Mouse (Mus musculus) erythroid progenitor cell, adult 5-6 weeks (primary cell): ENCODE results near the gene Ets1. TPM values are rescaled to one million over a fixed set of nuclear protein-coding genes. Genes with fewer than 3 reads are reported as not detected.

Source experiments
- ATAC-seq: replicated peaks from 2 replicates; pipeline ENCODE4 v1.8.0; 2016; ENCODE audit warnings: moderate number of reproducible peaks, mild to moderate bottlenecking, moderate TSS enrichment, inconsistent platforms; ENCODE audit not compliant: poor library complexity, low FRiP score, severe bottlenecking
- total RNA-seq, 2 experiments: library from RNA; stranded (forward) in 1 of 2; stranded (reverse) in 1 of 2; fragments of 150-400 nt in 1 of 2; fragments of 186-747, 209-891 nt in 1 of 2; gene quantifications; 2 replicates each; pipeline versions ENCODE4 v1.2.3 to v1.2.4; 2015 to 2017; ENCODE audit warnings: low replicate concordance in 2 of 2

Gene Ets1
- total RNA-seq, 2 experiments from 2014 or later = 22.3 to 23.1 TPM

- 0 out of 2 replicates have a peak, but pooled peaks have one; percentile 10 for ATAC-seq
Observed at GRCm38 (mm10) chr9:32705827-32706478, 69.9 kb downstream of the Ets1 start.

DNA sequence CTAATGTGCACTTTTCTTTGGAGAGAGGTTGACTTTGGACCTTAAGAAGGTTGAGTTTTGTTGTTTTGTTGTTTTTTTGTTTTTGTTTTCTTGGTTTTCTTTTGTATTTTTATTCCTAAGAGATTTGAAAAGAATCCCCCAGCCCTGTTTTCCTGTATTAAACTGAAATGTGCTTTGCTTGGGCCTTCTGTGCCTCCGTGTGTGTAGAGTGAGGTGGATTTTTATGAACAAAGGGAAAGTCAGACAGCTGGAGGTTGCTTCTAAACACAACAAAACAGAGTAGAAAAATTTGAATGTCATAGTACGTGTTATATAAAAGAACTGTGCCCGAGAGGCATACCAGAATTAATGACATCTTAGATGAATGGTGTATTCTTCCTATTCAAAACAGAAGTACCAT is 71.4 kb downstream of the Ets1 start:
- ATAC-seq = no peak

DNA sequence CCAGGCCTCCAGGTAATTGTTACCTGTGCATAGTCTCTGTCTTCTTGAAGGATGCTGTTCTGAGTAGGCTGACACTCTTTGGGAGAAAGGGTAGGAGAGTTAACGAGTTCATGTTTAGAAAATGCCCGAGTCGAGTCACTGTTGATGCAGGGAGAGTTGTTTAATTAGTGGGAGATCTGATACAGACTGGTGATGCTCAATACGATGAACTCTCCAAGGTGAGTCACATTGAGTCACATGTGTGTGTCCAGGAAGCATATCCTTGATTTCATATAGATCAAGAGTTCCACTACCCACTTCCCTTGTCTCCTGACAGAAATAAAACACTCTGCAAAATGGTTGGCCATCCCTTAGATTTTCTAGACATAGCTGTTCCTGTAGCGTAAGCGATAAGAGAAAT is 72.5 kb downstream of the Ets1 start:
- no peak for ATAC-seq

- ATAC-seq = no peak
Observed at GRCm38 (mm10) chr9:32709359-32709758, 73.3 kb downstream of the Ets1 start.

DNA sequence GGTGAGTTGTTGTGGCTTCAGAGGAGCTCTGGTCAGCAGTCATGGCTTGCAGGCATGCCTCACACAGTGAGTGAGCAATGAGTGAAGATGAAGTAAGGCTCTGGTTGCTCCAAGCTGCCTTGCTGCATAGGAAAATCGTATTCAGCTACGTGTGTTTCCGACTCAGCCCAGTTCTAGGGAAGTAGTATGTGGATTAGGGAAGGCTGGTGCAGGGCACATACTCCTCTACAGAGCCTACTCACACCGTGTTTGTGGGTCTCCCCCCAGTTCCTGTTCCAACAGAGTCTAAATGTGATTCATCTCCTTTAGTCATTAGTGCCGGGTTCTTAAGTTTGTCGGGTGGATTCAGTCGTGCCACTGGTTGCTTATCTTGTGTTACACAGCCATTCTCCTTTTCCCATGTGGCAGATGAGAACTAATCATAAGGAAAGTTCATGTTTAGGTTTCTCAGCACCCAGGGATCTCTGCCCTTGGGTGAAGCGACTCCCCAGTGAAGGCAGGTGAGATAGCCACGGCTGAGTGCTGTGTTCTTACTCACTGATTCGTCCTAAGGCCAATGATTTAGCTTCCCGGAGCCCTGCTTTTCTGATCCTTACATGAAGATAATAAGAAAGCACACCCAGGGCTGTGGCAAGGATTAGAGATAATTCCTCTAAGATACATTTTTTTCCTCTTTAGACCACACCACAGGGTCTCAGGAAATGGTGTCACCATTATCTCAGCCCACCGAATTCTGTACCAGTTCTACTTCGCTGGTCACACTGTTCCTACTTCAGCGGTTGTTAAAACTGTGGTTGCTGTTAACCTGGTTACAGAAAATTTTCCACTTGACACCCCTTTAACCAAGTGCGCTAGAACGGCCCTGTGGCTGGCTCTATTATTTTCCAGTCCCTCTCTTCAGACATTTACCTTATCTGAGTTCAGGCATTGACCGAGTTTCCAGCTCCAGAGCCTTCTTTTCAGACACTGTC is 74.0 kb downstream of the Ets1 start:
- no peak for ATAC-seq

DNA sequence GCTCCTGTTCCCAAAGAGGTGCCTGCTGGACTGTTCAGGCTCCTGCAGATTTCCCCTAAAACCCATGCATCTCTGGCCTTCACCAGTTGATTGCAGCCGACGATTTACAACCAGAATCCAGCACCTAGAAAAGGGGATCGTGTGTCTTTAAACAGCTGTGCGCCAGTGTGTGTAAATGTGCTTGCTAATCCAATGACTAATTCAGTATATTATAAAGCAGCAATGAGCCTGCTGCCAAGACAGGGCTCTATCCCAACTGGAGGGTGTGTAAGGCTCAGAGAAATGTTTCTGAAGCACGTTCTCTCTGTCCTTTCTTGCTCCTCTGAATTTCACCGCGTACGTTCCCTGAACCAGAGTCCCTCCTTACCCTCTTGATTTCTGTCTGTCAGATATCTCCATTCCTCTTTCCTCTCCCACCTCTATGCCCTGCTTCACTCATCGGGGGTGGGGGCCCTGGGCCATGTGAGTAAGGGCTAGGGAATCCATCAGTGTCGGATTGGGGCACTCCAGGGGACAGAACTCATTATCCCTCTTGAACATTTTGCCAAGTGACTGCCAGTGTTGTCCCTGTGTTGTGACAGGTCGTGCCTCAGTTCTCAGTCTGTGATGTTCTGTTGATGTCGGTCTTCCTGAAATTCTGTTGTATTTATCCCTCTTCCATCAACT is 75.1 kb downstream of the Ets1 start:
- no peak for ATAC-seq

- no peak for ATAC-seq
Observed at GRCm38 (mm10) chr9:32711768-32712167, 75.7 kb downstream of the Ets1 start.

GRCm38 (mm10) chr9:32712383-32712910 is 76.4 kb downstream of the Ets1 start:
- no peak for ATAC-seq

GRCm38 (mm10) chr9:32713106-32713505 is 77.1 kb downstream of the Ets1 start:
- no peak for ATAC-seq

GRCm38 (mm10) chr9:32713790-32714189 is 77.8 kb downstream of the Ets1 start:
- no peak for ATAC-seq

DNA sequence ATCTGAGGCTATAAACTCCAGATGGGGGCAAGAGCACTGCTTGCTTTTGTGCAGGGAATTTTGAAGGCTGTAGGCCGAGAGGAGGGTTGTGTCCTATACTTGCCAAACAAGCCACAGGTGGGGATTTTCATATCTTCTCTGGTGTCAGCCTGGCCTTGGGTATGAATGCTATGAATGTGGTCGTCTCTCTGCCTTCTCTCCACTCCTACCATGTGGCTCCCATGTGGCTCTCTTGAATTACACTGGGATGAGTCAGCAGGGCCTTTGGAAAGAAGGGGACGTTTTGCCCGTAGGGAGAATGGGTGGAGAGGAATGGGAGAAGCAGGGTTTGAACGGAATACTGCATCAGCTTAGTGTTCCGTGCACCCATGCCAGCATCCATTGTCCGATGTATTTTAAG is 78.5 kb downstream of the Ets1 start:
- ATAC-seq = no peak

DNA sequence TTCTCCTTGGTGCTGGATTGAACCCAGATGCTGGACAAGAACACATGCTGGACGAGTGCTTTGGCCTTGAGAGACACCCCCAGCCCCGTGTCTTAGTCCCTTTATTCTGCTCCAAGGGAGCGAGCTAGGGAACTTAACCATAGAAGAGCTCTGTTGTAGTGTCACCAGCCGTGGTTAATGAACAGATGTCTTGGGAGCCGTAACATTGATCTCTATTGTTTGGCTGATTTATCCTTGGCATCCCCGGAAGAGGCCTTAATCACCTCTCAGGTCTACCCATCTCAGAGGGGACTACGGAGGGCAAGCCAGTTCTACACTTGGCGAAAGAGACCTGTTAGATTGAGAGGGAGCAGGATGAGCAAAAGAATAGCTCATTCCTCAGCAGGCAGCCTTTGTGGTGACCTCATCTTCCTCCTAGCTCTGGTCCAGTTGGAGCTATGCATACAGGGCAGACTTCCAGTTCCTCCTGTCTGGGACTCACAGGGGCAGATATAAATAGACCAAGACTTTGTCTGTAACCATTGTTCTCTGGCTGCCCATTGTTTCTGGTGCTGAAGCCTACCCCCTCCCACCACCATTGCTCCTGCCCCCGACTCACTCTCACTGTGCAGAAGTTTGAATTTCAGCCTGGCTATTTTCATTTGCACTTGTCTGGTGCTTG is 79.9 kb downstream of the Ets1 start:
- ATAC-seq = no peak

GRCm38 (mm10) chr9:32717268-32717920 is 81.4 kb downstream of the Ets1 start:
- ATAC-seq = no peak

DNA sequence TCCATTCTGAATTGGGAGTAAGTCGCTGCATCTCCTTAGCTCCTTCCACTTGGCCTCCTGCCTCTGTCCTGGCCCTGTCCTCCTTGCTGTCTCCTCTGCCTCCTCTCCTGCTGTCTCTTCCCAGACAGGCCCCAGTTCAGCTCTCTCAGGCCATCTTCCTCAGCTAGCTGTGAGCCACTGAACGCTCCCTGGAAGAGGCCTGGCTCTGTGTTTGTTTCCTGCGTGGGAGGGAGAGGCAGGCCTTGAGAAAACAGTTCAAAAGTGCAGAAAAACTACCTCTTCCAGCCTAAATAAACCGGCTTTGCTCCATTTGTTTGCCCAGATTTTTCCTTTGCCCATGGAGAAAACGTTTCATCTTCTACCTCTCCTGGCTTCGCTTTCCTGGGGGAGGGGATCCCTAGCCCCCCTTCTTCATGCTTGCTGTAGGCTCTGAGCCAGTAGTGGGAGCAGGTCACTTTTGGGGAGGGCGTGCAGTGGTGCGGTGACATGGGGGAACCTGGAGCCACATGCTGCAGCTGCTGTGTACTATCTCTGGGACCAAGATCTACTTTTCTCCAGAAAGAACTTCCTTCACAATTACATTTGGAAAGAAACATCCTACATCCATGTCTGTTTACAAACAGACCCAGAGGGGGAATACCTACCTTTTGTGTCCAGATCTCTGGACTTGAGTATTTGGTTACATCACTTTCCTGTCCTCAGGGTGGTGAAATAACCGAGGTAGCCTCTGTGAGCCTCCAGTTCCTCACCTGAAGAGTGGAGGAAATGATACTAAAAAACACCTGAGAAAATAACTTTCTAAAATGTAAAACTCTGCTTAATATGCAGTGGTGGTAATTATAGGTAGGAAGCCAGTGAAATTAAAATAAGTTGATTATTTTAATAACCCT is 82.2 kb downstream of the Ets1 start:
- no peak for ATAC-seq

GRCm38 (mm10) chr9:32718868-32719267 is 82.8 kb downstream of the Ets1 start:
- ATAC-seq = no peak

- no peak for ATAC-seq
Observed at GRCm38 (mm10) chr9:32719941-32720263, 83.9 kb downstream of the Ets1 start.

DNA sequence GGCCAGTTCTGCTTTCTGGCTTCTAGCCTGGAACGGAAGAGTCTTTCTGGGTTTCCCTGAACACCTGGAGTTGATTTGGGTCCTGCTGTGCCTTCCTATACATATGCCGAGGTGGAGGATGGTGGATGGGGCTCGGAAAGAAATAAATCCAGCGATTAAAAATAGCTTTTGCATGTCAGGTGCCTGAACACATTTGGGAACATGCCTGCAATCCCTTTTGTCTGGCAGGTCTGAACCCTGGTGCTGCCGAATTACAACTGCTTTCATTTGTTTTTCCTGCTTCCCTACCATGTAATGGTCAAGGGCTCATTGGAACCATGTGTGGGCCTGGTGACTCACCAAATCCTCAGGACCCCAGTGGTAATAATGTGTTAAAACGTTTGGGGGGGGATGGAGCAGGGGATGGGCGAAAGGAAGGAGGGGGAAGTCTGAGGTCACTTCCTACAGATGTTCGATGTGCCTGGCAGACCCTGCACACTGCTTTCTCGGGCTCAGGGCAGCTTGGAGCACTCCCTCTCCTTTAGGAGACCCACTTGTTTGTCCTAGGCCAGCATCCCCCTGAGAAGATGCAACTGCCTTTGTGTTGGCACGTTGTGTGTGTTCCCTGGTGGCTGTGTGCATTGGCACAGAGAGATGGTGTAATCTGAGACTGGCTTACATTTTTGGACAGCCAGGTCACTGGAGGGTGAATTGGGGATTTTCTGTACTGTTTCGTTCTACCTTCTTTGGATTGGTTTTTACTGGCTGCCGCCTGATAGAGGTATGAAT is 84.4 kb downstream of the Ets1 start:
- no peak for ATAC-seq

GRCm38 (mm10) chr9:32721081-32721480 is 85.1 kb downstream of the Ets1 start:
- no peak for ATAC-seq
